Mouse (Mus musculus) heart, embryonic 10.5 days (tissue): ENCODE data around the gene Rtl8a. TPM values are rescaled to one million over a fixed set of nuclear protein-coding genes. Genes with fewer than 3 reads are reported as not detected.
"Not testable (repeated sequence)": the region's sequence is repeated elsewhere in the genome, so short reads cannot be mapped to it uniquely, and the experiment has no call there.

Experiments used
- DNase-seq: peaks from one replicate; pipeline ENCODE4 v3.0.0-alpha.2; 2017; ENCODE audit warnings: low spot score
- H3K27ac ChIP-seq: fragments of 300-500 bp; sonication (generic); 2 replicates; pipeline ENCODE4 v1.5.1; 2016; ENCODE audit warnings: mild to moderate bottlenecking
- H3K27me3 ChIP-seq: fragments of 300-500 bp; sonication (generic); 2 replicates; pipeline ENCODE4 v1.6.1; 2016; ENCODE audit warnings: mild to moderate bottlenecking; ENCODE audit not compliant: poor library complexity, insufficient read depth, severe bottlenecking
- H3K36me3 ChIP-seq: fragments of 300-500 bp; sonication (generic); 2 replicates; pipeline ENCODE4 v1.6.1; 2016; ENCODE audit warnings: mild to moderate bottlenecking, moderate library complexity
- H3K4me1 ChIP-seq: fragments of 300-500 bp; sonication (generic); 2 replicates; pipeline ENCODE4 v1.6.1; 2016; ENCODE audit warnings: mild to moderate bottlenecking
- H3K4me3 ChIP-seq: fragments of 300-500 bp; sonication (generic); 2 replicates; pipeline ENCODE4 v1.5.1; 2016; ENCODE audit warnings: mild to moderate bottlenecking, moderate library complexity
- H3K9me3 ChIP-seq: fragments of 300-500 bp; sonication (generic); 2 replicates; pipeline ENCODE4 v1.6.1; 2016; ENCODE audit warnings: mild to moderate bottlenecking, moderate library complexity
- WGBS: fragments of 180-500 bp; shearing (Covaris S2); methylation state at CpG from one replicate; pipeline ENCODE4 v1.1.7; 2016; 5-methylcytosine and 5-hydroxymethylcytosine counted together
- polyA plus RNA-seq: library from polyadenylated mRNA; unstranded; fragments of >200 nt; fragmentation: Nextera tagmentation; extraction: Ambion mirVana; gene quantifications from 2 replicates; pipeline ENCODE4 v1.2.1, GENCODE M21; 2016

Gene Rtl8a
- 78.5 and 92.4 TPM in 2 replicates for polyA plus RNA-seq

DNA sequence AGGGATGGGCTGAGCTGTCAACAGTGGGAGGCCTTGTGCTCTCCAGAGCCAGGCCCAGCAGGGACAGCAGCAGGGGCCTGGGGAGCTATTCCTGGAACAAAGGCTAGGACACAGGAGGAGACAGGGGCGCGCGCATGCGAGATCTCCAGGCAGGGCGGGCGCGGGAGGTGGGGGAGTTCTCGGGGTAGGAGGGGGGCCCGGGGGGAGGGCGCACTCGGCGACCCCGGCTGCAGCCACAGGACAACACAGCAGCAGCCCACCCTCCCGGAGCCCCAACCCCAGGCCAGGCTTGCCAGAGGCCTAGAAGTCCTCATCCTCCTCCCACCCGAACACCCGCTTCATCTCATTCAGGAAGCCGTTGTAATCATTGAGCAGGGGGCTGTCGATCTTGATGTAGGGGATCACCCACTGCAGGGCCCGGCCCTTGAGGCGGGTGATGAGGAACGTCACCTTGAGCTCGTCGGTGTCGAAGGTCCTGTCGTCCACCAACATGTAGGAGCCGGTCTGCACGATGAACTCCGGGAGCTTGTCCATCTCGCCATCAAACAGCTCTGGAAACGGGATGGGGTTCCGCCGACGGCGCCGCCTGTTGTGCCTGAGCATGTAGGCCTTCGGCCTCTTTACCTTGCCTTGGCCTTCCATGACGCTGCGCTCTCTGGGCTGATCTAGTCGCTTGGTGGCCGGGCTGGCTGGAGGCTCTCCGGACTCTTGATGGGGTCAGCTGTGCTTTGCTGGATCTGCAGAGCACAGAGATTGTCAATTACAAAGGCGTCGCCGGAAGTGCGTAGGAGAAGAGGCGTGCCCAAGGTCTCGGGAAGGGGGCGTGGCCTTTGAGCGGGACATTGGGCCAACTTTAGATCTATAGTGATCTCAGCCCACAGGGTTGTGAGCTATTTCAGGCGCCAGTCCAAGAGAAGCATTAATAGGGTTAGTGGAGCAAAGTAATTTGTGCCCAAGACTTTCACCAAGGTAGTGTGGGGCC lies at the start of gene Rtl8a:
Gene Rtl8a (minus strand): TSS at position 703 of the 982 bp plus-strand sequence.
- H3K27ac ChIP-seq = peak within 1 kb of the TSS; percentile 29; the same call in 1 of the 2 replicates
- not testable (repeated sequence) for H3K27me3 ChIP-seq, H3K9me3 ChIP-seq, H3K4me1 ChIP-seq, H3K36me3 ChIP-seq
- peak within 1 kb of the TSS; percentile 36 for H3K4me3 ChIP-seq
- WGBS = 24% methylated on average over 10 of the region's 50 CpGs
- DNase-seq = peak; percentile 87

DNA sequence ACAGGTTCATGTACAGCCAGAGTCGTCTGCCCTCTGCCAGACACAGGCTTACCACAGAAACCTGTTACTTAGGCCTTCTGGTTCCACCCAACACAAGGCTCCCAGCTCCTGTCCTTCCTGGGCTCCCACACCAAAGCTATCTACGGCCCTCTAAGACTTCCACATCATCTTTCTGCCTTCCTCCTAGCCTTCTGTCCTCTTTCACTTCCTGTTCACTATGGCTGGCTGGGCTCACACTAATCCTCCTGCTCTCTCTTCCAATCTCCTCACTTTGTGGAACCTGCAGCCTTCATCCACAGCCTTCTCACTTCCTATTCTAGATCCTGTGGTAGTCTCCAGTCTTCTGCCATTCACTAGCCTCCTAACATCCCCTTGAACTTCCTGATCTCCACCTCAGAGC lies 49.7 kb upstream of the Rtl8a start:
- no peaks in the 10 kb centered on the region for H3K36me3 ChIP-seq
- no peaks in the 10 kb centered on the region for H3K27me3 ChIP-seq
- no peaks in the 10 kb centered on the region for H3K9me3 ChIP-seq
- H3K4me3 ChIP-seq = no peak overlapping the region
- DNase-seq = no peak
- no peaks in the 10 kb centered on the region for H3K4me1 ChIP-seq
- whole genome bisulfite sequencing = 64% methylated on average over 2 of the region's 2 CpGs
- no peak overlapping the region for H3K27ac ChIP-seq

DNA sequence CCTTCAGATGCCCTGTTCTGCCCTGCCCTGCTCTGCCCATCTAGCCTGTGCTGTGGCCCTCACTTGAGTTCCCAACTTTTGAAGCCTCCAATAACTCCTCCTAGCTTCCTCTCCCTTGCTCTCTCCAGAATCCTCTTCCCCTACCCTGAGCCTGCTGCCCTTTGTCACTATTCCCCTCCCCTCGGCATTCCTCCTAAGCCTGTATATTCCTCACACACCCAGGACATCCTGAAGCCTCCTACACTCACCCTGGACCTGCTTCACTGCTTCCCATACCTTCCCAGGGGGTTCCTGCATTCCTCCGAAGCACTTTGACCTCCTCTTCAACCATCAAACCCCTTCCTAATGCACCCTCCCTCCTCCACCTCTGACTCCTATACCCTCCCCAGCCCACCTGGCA lies 48.6 kb upstream of the Rtl8a start:
- H3K27ac ChIP-seq = no peak overlapping the region
- H3K9me3 ChIP-seq = no peaks in the 10 kb centered on the region
- H3K36me3 ChIP-seq = no peaks in the 10 kb centered on the region
- no peak for DNase-seq
- WGBS = 40% methylated on average over 2 of the region's 2 CpGs
- H3K4me3 ChIP-seq = no peak overlapping the region
- H3K27me3 ChIP-seq = no peaks in the 10 kb centered on the region
- no peaks in the 10 kb centered on the region for H3K4me1 ChIP-seq

DNA sequence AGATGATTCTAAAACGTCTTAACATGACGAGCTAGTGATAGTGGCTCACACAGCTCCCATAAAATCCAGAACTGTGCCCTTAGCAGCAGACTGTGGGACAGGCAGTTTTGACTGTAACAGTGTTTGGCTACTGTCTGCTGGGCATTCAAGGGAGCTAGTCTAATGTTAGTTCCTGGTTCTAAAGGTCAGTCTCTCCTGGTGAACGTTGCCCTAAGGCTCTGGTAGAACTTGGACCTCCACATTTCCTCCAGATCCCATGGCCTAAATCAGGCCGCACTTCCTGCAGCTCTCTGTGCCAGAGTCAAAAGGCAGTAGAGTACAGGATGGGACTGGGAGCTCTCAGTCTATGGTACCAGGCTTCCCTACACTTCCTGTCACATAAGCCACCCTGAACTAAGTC lies 41.2 kb upstream of the Rtl8a start:
- H3K4me1 ChIP-seq, H3K27ac ChIP-seq, H3K4me3 ChIP-seq, DNase-seq, H3K9me3 ChIP-seq, H3K27me3 ChIP-seq, H3K36me3 ChIP-seq: not testable (repeated sequence)
- WGBS = 70% methylated on average over 2 of the region's 4 CpGs

DNA sequence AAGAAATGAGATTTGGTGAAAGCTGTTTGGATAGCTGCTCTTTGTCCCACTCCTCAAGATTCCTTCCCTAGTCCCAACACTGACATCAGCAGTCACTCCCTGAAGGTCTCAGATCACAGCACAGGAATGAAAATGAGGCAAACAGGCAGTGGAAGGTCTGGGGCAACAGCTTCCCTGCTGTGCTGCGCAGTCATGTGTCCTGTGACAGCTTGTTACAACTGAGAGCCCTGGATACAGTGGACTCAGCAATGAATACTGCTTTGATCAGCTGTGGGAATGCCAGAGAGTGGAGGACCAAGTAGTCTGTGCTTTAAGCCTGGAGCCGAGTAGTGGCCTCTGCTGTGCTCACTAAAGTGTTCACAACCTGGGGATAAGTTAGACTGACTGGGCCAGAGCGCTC lies 39.2 kb upstream of the Rtl8a start:
- H3K27me3 ChIP-seq, DNase-seq, H3K4me1 ChIP-seq, H3K9me3 ChIP-seq, H3K4me3 ChIP-seq, H3K36me3 ChIP-seq, H3K27ac ChIP-seq: not testable (repeated sequence)
- WGBS = 52% methylated on average over 2 of the region's 3 CpGs

DNA sequence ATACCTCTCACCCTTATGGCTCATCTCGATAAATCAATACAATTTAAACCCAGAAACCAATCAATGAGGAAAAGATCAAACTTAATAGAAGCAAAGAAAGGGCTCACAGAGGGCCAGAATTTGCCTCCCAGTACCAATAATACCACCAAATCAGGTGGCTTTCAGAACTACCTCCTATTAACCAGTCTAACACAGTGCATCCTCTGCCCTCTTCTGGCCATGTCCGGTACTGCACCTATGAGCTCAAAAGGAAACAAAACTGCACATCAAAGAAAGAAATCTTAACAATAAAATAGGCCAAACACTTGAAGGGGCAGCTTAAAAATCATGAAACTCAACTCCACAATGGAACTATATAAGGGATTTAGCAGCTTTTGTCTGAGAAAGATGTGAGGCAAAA lies 33.5 kb upstream of the Rtl8a start:
- not testable (repeated sequence) for H3K27me3 ChIP-seq, H3K9me3 ChIP-seq, DNase-seq, H3K36me3 ChIP-seq, H3K27ac ChIP-seq, H3K4me1 ChIP-seq, H3K4me3 ChIP-seq
- 22% methylated on average over 2 of the region's 2 CpGs for WGBS

DNA sequence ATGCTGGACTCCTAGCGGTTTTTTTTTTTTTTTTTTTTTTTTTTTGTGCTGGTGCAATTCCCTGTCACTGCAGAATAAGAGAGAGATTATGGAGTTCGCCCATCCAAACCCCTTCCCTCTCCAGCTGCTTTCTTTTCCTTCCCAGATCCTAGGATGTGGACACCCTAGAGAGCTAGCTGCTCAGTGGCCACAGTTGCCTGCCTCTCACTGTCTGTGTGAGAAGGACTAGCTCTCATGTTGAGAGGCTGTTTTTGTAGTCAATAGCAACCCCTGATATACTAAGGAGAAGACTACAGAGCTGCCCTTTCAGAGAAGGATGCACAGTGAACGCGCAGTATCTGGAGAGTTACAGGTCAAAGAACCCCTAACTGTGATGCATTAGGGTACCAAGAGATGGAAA lies 27.2 kb upstream of the Rtl8a start:
- 0 out of 2 replicates have a peak overlapping the region, but pooled peaks have one; percentile 29 for H3K27ac ChIP-seq

DNA sequence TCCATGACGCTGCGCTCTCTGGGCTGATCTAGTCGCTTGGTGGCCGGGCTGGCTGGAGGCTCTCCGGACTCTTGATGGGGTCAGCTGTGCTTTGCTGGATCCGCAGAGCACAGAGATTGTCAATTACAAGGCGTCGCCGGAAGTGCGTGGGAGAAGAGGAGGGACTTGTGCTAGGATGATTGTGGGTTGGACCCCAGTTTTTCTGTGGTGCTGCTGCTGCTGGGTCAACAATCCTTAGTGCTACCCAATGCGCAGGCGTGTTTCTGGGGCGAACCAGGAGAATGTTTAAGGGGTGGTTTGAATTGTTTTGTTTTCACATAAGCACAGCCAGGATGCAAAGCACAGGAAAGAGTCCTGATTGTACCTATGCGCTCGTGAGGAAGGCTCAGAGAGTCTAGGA lies 26.8 kb upstream of the Rtl8a start, which contains the start of gene Rtl8b:
Gene Rtl8b (minus strand): TSS at position 115 of the 400 bp plus-strand sequence.
- H3K27ac ChIP-seq = 0 out of 2 replicates have a peak within 1 kb of the TSS, but pooled peaks have one; percentile 29
- H3K27me3 ChIP-seq = no peaks in the 10 kb centered on the region
- whole genome bisulfite sequencing = 17% methylated on average over 13 of the region's 15 CpGs
- no peaks in the 10 kb centered on the region for H3K4me1 ChIP-seq
- no peaks in the 10 kb centered on the region for H3K9me3 ChIP-seq
- peak; percentile 92 for DNase-seq
- H3K36me3 ChIP-seq = no peaks in the 10 kb centered on the region
- H3K4me3 ChIP-seq = peak within 1 kb of the TSS; percentile 40; the same call in 1 of the 2 replicates

More for the DNA sequence above, 27.2 kb upstream of the Rtl8a start:
- H3K27me3 ChIP-seq, H3K36me3 ChIP-seq, H3K4me1 ChIP-seq, DNase-seq, H3K9me3 ChIP-seq: not testable (repeated sequence)
- peak overlapping the region; percentile 40; the same call in 1 of the 2 replicates for H3K4me3 ChIP-seq
- WGBS = 26% methylated on average over 3 of the region's 4 CpGs

DNA sequence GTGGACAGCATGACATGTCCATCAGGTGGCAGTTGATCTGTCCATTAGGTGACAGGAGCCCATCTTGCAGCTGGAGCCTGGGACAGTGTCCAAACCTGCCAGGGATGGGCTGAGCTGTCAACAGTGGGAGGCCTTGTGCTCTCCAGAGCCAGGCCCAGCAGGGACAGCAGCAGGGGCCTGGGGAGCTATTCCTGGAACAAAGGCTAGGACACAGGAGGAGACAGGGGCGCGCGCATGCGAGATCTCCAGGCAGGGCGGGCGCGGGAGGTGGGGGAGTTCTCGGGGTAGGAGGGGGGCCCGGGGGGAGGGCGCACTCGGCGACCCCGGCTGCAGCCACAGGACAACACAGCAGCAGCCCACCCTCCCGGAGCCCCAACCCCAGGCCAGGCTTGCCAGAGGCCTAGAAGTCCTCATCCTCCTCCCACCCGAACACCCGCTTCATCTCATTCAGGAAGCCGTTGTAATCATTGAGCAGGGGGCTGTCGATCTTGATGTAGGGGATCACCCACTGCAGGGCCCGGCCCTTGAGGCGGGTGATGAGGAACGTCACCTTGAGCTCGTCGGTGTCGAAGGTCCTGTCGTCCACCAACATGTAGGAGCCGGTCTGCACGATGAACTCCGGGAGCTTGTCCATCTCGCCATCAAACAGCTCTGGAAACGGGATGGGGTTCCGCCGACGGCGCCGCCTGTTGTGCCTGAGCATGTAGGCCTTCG lies 26.2 kb upstream of the Rtl8a start:
- H3K27ac ChIP-seq, DNase-seq, H3K4me1 ChIP-seq, H3K9me3 ChIP-seq, H3K27me3 ChIP-seq, H3K36me3 ChIP-seq, H3K4me3 ChIP-seq: not testable (repeated sequence)
- WGBS = no CpG with 5 or more reads among the region's 36 CpGs

DNA sequence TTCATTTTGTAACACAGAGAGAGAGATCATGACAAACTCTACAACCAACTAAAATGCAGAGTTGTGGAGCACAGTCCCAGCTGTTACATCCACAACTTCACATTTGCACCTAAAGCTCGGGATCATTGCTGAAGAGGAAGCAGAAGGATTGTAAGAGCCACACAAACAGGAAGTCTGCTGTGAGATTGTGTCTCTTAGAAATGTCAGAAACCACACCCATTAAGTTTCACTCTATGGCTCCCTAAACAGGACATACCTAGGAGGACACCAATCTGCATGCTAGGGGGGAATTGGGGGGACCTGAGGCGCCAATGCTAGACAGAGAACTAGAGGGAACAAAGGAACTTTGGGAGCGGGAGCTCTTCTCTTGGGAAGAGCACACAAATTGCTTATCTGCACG lies 9.4 kb upstream of the Rtl8a start:
- not testable (repeated sequence) for H3K36me3 ChIP-seq, H3K4me1 ChIP-seq, H3K27ac ChIP-seq, H3K27me3 ChIP-seq, DNase-seq, H3K4me3 ChIP-seq, H3K9me3 ChIP-seq
- 63% methylated on average over 4 of the region's 4 CpGs for WGBS

DNA sequence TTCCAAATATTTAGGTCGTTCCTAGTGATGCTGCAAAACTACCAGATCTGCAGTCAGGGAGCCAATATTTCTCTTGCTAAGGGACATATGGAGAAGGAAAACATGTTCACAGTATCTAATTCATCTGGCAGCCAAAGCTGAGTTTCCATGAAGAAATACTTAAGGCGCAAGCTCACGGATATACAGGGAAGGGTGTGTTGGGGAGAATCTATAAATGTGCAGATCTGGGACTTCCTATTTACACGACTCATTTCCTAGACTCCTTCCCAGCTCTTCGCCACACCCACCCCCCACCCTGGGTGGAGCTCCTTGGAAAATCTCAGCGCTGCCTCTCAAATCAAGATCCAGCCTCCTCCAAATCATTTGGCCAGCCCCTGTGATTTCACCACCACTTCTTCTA lies 2.4 kb upstream of the Rtl8a start:
- WGBS = 77% methylated on average over 6 of the region's 6 CpGs

DNA sequence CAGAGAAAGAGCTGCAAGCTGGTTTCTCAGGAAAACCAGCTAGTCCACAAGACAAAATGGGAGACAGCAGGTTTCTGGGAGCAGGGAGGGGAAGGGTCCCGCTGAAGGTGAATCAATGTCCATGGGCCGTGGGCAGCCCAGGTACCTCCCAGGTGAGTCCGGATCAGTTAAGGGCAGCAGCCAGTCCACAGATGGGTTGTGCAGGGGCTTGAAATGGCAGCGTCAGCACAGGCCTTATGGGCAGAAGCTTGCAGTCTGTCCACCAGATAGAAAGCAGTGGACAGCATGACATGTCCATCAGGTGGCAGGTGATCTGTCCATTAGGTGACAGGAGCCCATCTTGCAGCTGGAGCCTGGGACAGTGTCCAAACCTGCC lies 890 bp downstream of the Rtl8a start:
- not testable (repeated sequence) for H3K27ac ChIP-seq, H3K27me3 ChIP-seq, H3K4me1 ChIP-seq, H3K9me3 ChIP-seq, H3K4me3 ChIP-seq, DNase-seq, H3K36me3 ChIP-seq
- WGBS = 70% methylated on average over 4 of the region's 4 CpGs

More for the DNA sequence above, 2.4 kb upstream of the Rtl8a start:
- Histone ChIP-seq H3K27ac (no peak overlapping the region), H3K27me3 (no peaks in the 10 kb centered on the region), H3K9me3 (no peaks in the 10 kb centered on the region), H3K36me3 (no peaks in the 10 kb centered on the region), H3K4me1 (no peaks in the 10 kb centered on the region), H3K4me3 (no peak overlapping the region)
- no peak for DNase-seq

DNA sequence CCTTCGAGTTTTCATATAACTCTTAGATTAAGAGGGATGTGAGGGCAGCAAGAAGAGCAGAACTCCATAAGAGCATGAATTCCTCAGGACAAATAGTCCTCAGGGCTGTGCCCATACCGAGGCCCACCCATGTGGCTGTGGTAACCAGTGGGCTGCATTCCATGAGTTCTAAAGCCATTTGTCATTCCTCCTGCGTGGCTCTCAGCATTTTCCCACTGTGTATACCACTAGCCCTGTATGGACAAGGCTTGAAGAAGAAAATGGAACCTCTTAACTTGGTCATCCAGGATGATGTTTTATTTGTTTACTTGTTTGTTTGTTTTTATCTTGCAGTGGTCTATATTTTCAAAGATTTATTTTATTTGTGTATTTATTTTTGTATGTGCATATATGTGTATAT lies 5.4 kb downstream of the Rtl8a start:
- DNase-seq, H3K27ac ChIP-seq, H3K36me3 ChIP-seq, H3K9me3 ChIP-seq, H3K4me3 ChIP-seq, H3K27me3 ChIP-seq, H3K4me1 ChIP-seq: not testable (repeated sequence)
- WGBS = 53% methylated on average over 3 of the region's 3 CpGs
